Mouse (Mus musculus) forebrain, embryonic 16.5 days (tissue): ENCODE data around the gene Unc45a. TPM values are rescaled to one million over a fixed set of nuclear protein-coding genes. Genes with fewer than 3 reads are reported as not detected.

Experiments used
- ATAC-seq: fragments of 200-750 bp; cut with Nextera tagmentation; 2 replicates; pipeline ENCODE4 v1.8.0; 2017; ENCODE audit warnings: mild to moderate bottlenecking, moderate library complexity
- H3K27ac ChIP-seq: fragments of 300-500 bp; sonication (generic); 2 replicates; pipeline ENCODE4 v1.5.1; 2014; ENCODE audit warnings: low read length, control low read depth
- H3K27me3 ChIP-seq: fragments of 300-500 bp; sonication (generic); replicated peaks from 2 replicates; pipeline ENCODE4 v1.6.1; 2014; ENCODE audit warnings: low read length; ENCODE audit not compliant: control insufficient read depth, insufficient read depth
- H3K36me3 ChIP-seq: fragments of 300-500 bp; sonication (generic); 2 replicates; pipeline ENCODE4 v1.6.1; 2014; ENCODE audit not compliant: control insufficient read depth, insufficient read depth
- H3K4me1 ChIP-seq: fragments of 300-500 bp; sonication (generic); replicated peaks from 2 replicates; pipeline ENCODE4 v1.6.1; 2014; ENCODE audit warnings: low read length; ENCODE audit not compliant: control insufficient read depth, insufficient read depth
- H3K4me2 ChIP-seq: fragments of 300-500 bp; sonication (generic); 2 replicates; pipeline ENCODE4 v1.6.1; 2014; ENCODE audit warnings: mild to moderate bottlenecking, low read length, control low read depth
- H3K4me3 ChIP-seq: fragments of 300-500 bp; sonication (generic); replicated peaks from 2 replicates; pipeline ENCODE4 v1.5.1; 2014; ENCODE audit warnings: mild to moderate bottlenecking, low read length, control low read depth
- H3K9ac ChIP-seq: fragments of 300-500 bp; sonication (generic); replicated peaks from 2 replicates; pipeline ENCODE4 v1.6.1; 2014; ENCODE audit warnings: low read depth, low read length, control low read depth
- H3K9me3 ChIP-seq: fragments of 300-500 bp; sonication (generic); 2 replicates; pipeline ENCODE4 v1.6.1; 2016; ENCODE audit warnings: low read length; ENCODE audit not compliant: control insufficient read depth
- WGBS: fragments of 180-500 bp; shearing (Covaris S2); extraction: QIAGEN DNeasy Blood & Tissue Kit; methylation state at CpG from one replicate; pipeline ENCODE4 v1.1.7; 2014; 5-methylcytosine and 5-hydroxymethylcytosine counted together
- polyA plus RNA-seq: library from polyadenylated mRNA; unstranded; fragments of >200 nt; fragmentation: Nextera tagmentation; extraction: Ambion mirVana; gene quantifications from 2 replicates; pipeline ENCODE4 v1.2.1, GENCODE M21; 2015

Gene Unc45a
- polyA plus RNA-seq, 1 experiment from 2014 or later = 56.3 TPM

- no peak overlapping the region for H3K27ac ChIP-seq
- no peaks in the 10 kb centered on the region for H3K27me3 ChIP-seq
- no peak for ATAC-seq
- 88% methylated on average over 3 of the region's 3 CpGs for WGBS
- H3K4me2 ChIP-seq = no peak overlapping the region
- no peaks in the 10 kb centered on the region for H3K4me1 ChIP-seq
- H3K36me3 ChIP-seq = peaks cover 54% of the 10 kb centered on the region
- H3K9ac ChIP-seq = no peak overlapping the region
- no peaks in the 10 kb centered on the region for H3K9me3 ChIP-seq
- H3K4me3 ChIP-seq = no peak overlapping the region
Measured at GRCm38 (mm10) chr7:80283226-80283918, 57.4 kb downstream of the Unc45a start.

- 86% methylated on average over 3 of the region's 3 CpGs for WGBS
- no peaks in the 10 kb centered on the region for H3K9me3 ChIP-seq
- ATAC-seq = no peak
- H3K9ac ChIP-seq = no peak overlapping the region
- H3K4me1 ChIP-seq = no peaks in the 10 kb centered on the region
- H3K27me3 ChIP-seq = no peaks in the 10 kb centered on the region
- H3K36me3 ChIP-seq = peaks cover 52% of the 10 kb centered on the region
- H3K4me2 ChIP-seq = no peak overlapping the region
- no peak overlapping the region for H3K27ac ChIP-seq
- H3K4me3 ChIP-seq = no peak overlapping the region
Measured at GRCm38 (mm10) chr7:80281646-80282045, 59.2 kb downstream of the Unc45a start.

- Histone ChIP-seq H3K4me3 (no peak overlapping the region), H3K9me3 (no peaks in the 10 kb centered on the region), H3K36me3 (peaks cover 56% of the 10 kb centered on the region), H3K27me3 (no peaks in the 10 kb centered on the region), H3K4me1 (no peaks in the 10 kb centered on the region), H3K27ac (no peak overlapping the region), H3K9ac (no peak overlapping the region), H3K4me2 (no peak overlapping the region)
- ATAC-seq = no peak
- WGBS = 91% methylated on average over 2 of the region's 2 CpGs
Measured at GRCm38 (mm10) chr7:80280998-80281397, 59.8 kb downstream of the Unc45a start.

- H3K4me2 ChIP-seq = no peak overlapping the region
- WGBS = 86% methylated on average over 10 of the region's 10 CpGs
- H3K4me3 ChIP-seq = no peak overlapping the region
- H3K27ac ChIP-seq = no peak overlapping the region
- H3K9me3 ChIP-seq = peaks cover 1% of the 10 kb centered on the region; the same call in 1 of the 2 replicates
- H3K4me1 ChIP-seq = no peaks in the 10 kb centered on the region
- H3K9ac ChIP-seq = no peak overlapping the region
- H3K27me3 ChIP-seq = no peaks in the 10 kb centered on the region
- peaks cover 59% of the 10 kb centered on the region for H3K36me3 ChIP-seq
- ATAC-seq = no peak
Measured at GRCm38 (mm10) chr7:80280032-80280431, 60.8 kb downstream of the Unc45a start.

- H3K4me2 ChIP-seq = no peak overlapping the region
- peaks cover under 1% of the 10 kb centered on the region; the same call in 1 of the 2 replicates for H3K4me1 ChIP-seq
- H3K27me3 ChIP-seq = no peaks in the 10 kb centered on the region
- WGBS = 99% methylated on average over 4 of the region's 4 CpGs
- no peak overlapping the region for H3K9ac ChIP-seq
- H3K4me3 ChIP-seq = no peak overlapping the region
- ATAC-seq = no peak
- peaks cover 11% of the 10 kb centered on the region for H3K9me3 ChIP-seq
- H3K36me3 ChIP-seq = peaks cover 57% of the 10 kb centered on the region
- no peak overlapping the region for H3K27ac ChIP-seq
Measured at GRCm38 (mm10) chr7:80276374-80276773, 64.4 kb downstream of the Unc45a start.

Other genes with a start within 250 kb of the Unc45a start
- 286 and 298 TPM in 2 replicates for gene Idh2, start 225.6 kb downstream of the Unc45a start, polyA plus RNA-seq
- 20.6 and 26.6 TPM in 2 replicates for gene Sema4b, start 154.2 kb downstream of the Unc45a start, polyA plus RNA-seq
- gene Cib1, start 108.2 kb downstream of the Unc45a start, polyA plus RNA-seq = 26.5 and 26.7 TPM in 2 replicates
- 3.4 and 3.9 TPM in 2 replicates for gene Gdpgp1, start 108.1 kb downstream of the Unc45a start, polyA plus RNA-seq
- gene Ttll13, start 94.6 kb downstream of the Unc45a start, polyA plus RNA-seq = 1.0 and 1.2 TPM in 2 replicates
- gene Ngrn, start 79.8 kb downstream of the Unc45a start, polyA plus RNA-seq = 66.9 and 67.9 TPM in 2 replicates
- gene Vps33b, start 71.4 kb downstream of the Unc45a start, polyA plus RNA-seq = 17.9 and 27.0 TPM in 2 replicates
- 72.9 and 90.4 TPM in 2 replicates for gene Prc1, start 46.6 kb downstream of the Unc45a start, polyA plus RNA-seq
- gene Rccd1, start 16.6 kb downstream of the Unc45a start, polyA plus RNA-seq = 8.7 and 17.2 TPM in 2 replicates
- gene Hddc3, start 2.1 kb upstream of the Unc45a start, polyA plus RNA-seq = 22.5 and 23.8 TPM in 2 replicates
- 19.9 and 24.0 TPM in 2 replicates for gene Man2a2, start 30.4 kb upstream of the Unc45a start, polyA plus RNA-seq
- gene Fes, start 46.9 kb upstream of the Unc45a start, polyA plus RNA-seq = 2.8 and 4.7 TPM in 2 replicates
- 4.4 TPM in 2 replicates for gene Furin, start 64.4 kb upstream of the Unc45a start, polyA plus RNA-seq
- 13.5 and 14.8 TPM in 2 replicates for gene Blm, start 194.1 kb upstream of the Unc45a start, polyA plus RNA-seq